ENCODE assay signal across 9 mouse cellular contexts in the genomic region with DNA sequence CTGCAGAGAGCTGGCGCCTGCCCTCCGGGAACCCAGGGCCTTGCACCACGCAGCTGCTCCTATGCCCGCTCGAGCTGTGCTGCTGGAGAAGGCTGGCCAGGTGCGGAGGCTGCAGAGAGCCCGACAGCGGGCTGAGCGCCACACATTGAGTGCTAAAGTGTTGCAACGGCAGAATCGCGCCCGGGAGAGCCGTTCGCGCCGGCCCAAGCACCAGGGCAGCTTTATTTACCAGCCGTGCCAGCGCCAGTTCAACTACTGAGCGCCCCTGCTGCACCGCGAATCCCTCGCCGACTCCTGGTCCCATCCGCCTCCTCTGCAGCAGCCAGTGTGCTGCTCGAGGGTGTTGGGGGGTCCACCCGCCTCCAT. TPM values are rescaled to one million over a fixed set of nuclear protein-coding genes. Genes with fewer than 3 reads are reported as not detected.
A peak's percentile ranks its signal among the peaks of the same experiment; 100 is the strongest.
DNase-seq lines count a peak whose midpoint lies in the region; ATAC-seq and TF ChIP-seq lines count a peak whose summit lies in the region.
"Had no signal": no experiment of that assay in that cellular context is flagged by ENCODE, and none has a peak within 500 bp of the region (broad histone marks: within the 10 kb centered on the region; RNA-seq: fewer than 3 reads in every experiment).

No protein-coding gene starts in this region.

- H3K4me3 ChIP-seq in kidney, postnatal 0 days (replicated peaks; ENCODE audit: low read depth, low read length), result no peak overlapping the region
- H3K4me3 ChIP-seq in forebrain, embryonic 14.5 days (ENCODE audit: low read depth, low read length), result no peak overlapping the region
- no peak overlapping the region for H3K4me3 ChIP-seq in limb, embryonic 14.5 days (replicated peaks; ENCODE audit: low read length)
- no peak overlapping the region for H3K4me3 ChIP-seq in heart, embryonic 11.5 days (ENCODE audit: low read depth, low read length)
- H3K4me3 ChIP-seq: lung, embryonic 15.5 days had no signal

- no peak for ATAC-seq in kidney, postnatal 0 days (replicated peaks; ENCODE audit: low FRiP score, low read depth)
- no peak for ATAC-seq in forebrain, embryonic 14.5 days
- no peak for ATAC-seq in limb, embryonic 14.5 days (ENCODE audit: low FRiP score, low read depth)
- ATAC-seq in heart, embryonic 11.5 days (replicated peaks; ENCODE audit: insufficient number of reproducible peaks, low FRiP score, low TSS enrichment), result no peak

- peak overlapping the region; percentile 25 for H3K4me2 ChIP-seq in kidney, postnatal 0 days (ENCODE audit: low read length)
- peak overlapping the region; percentile 18; the same call in 1 of the 2 replicates for H3K4me2 ChIP-seq in forebrain, embryonic 14.5 days (ENCODE audit: low read length)
- no peak overlapping the region for H3K4me2 ChIP-seq in limb, embryonic 14.5 days (replicated peaks; ENCODE audit: low read depth, low read length, severe bottlenecking)
- H3K4me2 ChIP-seq in heart, embryonic 11.5 days, result no peak overlapping the region
- H3K4me2 ChIP-seq: lung, embryonic 15.5 days had no signal

- H3K36me3 ChIP-seq in kidney, postnatal 0 days (ENCODE audit: insufficient read depth, low read length), result peaks cover 9% of the 10 kb centered on the region
- H3K36me3 ChIP-seq in forebrain, embryonic 14.5 days (ENCODE audit: control insufficient read depth, insufficient read depth, low read length), result peaks cover 56% of the 10 kb centered on the region
- H3K36me3 ChIP-seq in limb, embryonic 14.5 days (ENCODE audit: control insufficient read depth, insufficient read depth, low read length), result peaks cover 43% of the 10 kb centered on the region
- H3K36me3 ChIP-seq in heart, embryonic 11.5 days (ENCODE audit: control insufficient read depth, insufficient read depth, low read length), result peaks cover 31% of the 10 kb centered on the region

- no peak overlapping the region for H3K27ac ChIP-seq in kidney, postnatal 0 days
- H3K27ac ChIP-seq in forebrain, embryonic 14.5 days (ENCODE audit: low read depth, low read length), result no peak overlapping the region
- no peak overlapping the region for H3K27ac ChIP-seq in limb, embryonic 14.5 days (replicated peaks; ENCODE audit: low read depth, low read length)
- H3K27ac ChIP-seq in heart, embryonic 11.5 days (ENCODE audit: low read depth, low read length), result no peak overlapping the region
- H3K27ac ChIP-seq: lung, embryonic 15.5 days had no signal

- no peak for TF ChIP-seq POLR2A in limb, embryonic 14.5 days (IDR thresholded peaks at IDR 0.05; ENCODE audit: borderline replicate concordance, extremely low read depth, insufficient read depth, insufficient read length)

- DNase-seq in kidney, postnatal 0 days (ENCODE audit: low spot score), result no peak
- DNase-seq in kidney, adult 9 months, result no peak
- peak; percentile 32 for DNase-seq in cerebellum, adult 8-10 months
- DNase-seq in forebrain, embryonic 14.5 days (ENCODE audit: low spot score), result peak; percentile 18
- no peak for DNase-seq in limb, embryonic 14.5 days (ENCODE audit: low spot score)
- no peak for DNase-seq in lung, postnatal 36 days
- DNase-seq in lung, postnatal 14 days, result no peak

- WGBS in kidney, postnatal 0 days, result 29% methylated on average over 27 of the region's 27 CpGs
- 14% methylated on average over 27 of the region's 27 CpGs for WGBS in forebrain, embryonic 14.5 days
- 16% methylated on average over 26 of the region's 27 CpGs for WGBS in limb, embryonic 14.5 days
- 26% methylated on average over 27 of the region's 27 CpGs for WGBS in heart, embryonic 11.5 days (ENCODE audit: insufficient replicate concordance)

- no peak for TF ChIP-seq CTCF in kidney, postnatal 0 days (IDR thresholded peaks at IDR 0.05; ENCODE audit: low read depth)

- no peaks in the 10 kb centered on the region for H3K9me3 ChIP-seq in kidney, postnatal 0 days (replicated peaks; ENCODE audit: low read length)
- no peaks in the 10 kb centered on the region for H3K9me3 ChIP-seq in forebrain, embryonic 14.5 days (replicated peaks; ENCODE audit: control insufficient read depth, low read length)
- no peaks in the 10 kb centered on the region for H3K9me3 ChIP-seq in limb, embryonic 14.5 days (ENCODE audit: control insufficient read depth, low read length)
- no peaks in the 10 kb centered on the region for H3K9me3 ChIP-seq in heart, embryonic 11.5 days (replicated peaks; ENCODE audit: control insufficient read depth, low read length)
- H3K9me3 ChIP-seq: lung, embryonic 15.5 days had no signal

- no peak overlapping the region for H3K9ac ChIP-seq in kidney, postnatal 0 days (ENCODE audit: low read depth, low read length)
- peak overlapping the region; percentile 43; the same call in 1 of the 2 replicates for H3K9ac ChIP-seq in forebrain, embryonic 14.5 days (ENCODE audit: low read length)
- 0 out of 2 replicates have a peak overlapping the region, but pooled peaks have one; percentile 2 for H3K9ac ChIP-seq in limb, embryonic 14.5 days (ENCODE audit: low read depth, low read length, severe bottlenecking)
- H3K9ac ChIP-seq in heart, embryonic 11.5 days (ENCODE audit: low read depth, low read length), result no peak overlapping the region
- H3K9ac ChIP-seq: lung, embryonic 15.5 days had no signal

- no peaks in the 10 kb centered on the region for H3K27me3 ChIP-seq in kidney, postnatal 0 days (ENCODE audit: insufficient read depth, low read length)
- H3K27me3 ChIP-seq in forebrain, embryonic 14.5 days (replicated peaks; ENCODE audit: control insufficient read depth, insufficient read depth, low read length), result no peaks in the 10 kb centered on the region
- H3K27me3 ChIP-seq in limb, embryonic 14.5 days (ENCODE audit: control insufficient read depth, insufficient read depth, low read length), result no peaks in the 10 kb centered on the region
- H3K27me3 ChIP-seq in heart, embryonic 11.5 days (ENCODE audit: control insufficient read depth, insufficient read depth, low read length), result no peaks in the 10 kb centered on the region
- H3K27me3 ChIP-seq: lung, embryonic 15.5 days had no signal

- peaks cover 18% of the 10 kb centered on the region for H3K4me1 ChIP-seq in kidney, postnatal 0 days (replicated peaks; ENCODE audit: insufficient read depth, low read length)
- H3K4me1 ChIP-seq in forebrain, embryonic 14.5 days (ENCODE audit: control insufficient read depth, insufficient read depth, low read length), result peaks cover 24% of the 10 kb centered on the region
- H3K4me1 ChIP-seq in limb, embryonic 14.5 days (ENCODE audit: control insufficient read depth, insufficient read depth, low read length), result peaks cover 14% of the 10 kb centered on the region
- peaks cover 21% of the 10 kb centered on the region for H3K4me1 ChIP-seq in heart, embryonic 11.5 days (ENCODE audit: control insufficient read depth, insufficient read depth, low read length)

RNA-seq across cellular contexts. Expression of a gene that starts 5.7 kb away (rescaled TPM):
- 35.9 and 38.1 TPM in 2 replicates for polyA plus RNA-seq in kidney, postnatal 0 days (2015; fragmentation: Nextera tagmentation; extraction: Ambion mirVana)
- 57.7 and 72.6 TPM in 2 replicates for polyA plus RNA-seq in forebrain, embryonic 14.5 days (2014; fragmentation: Nextera tagmentation; extraction: Ambion mirVana)
- polyA plus RNA-seq in limb, embryonic 14.5 days (2012; rRNA removed), result 26.8 and 35.7 TPM in 2 replicates
- 15.5 and 17.6 TPM in 2 replicates for polyA plus RNA-seq in limb, embryonic 14.5 days (2014; fragmentation: Nextera tagmentation; extraction: Ambion mirVana)
- 69.9 and 96.9 TPM in 2 replicates for polyA plus RNA-seq in heart, embryonic 11.5 days (2014; fragmentation: Nextera tagmentation; extraction: Ambion mirVana)

RNA-seq across cellular contexts. Expression of a gene that starts 29.3 kb away (rescaled TPM):
- 51.9 and 55.5 TPM in 2 replicates for polyA plus RNA-seq in kidney, postnatal 0 days (2015; fragmentation: Nextera tagmentation; extraction: Ambion mirVana)
- polyA plus RNA-seq in forebrain, embryonic 14.5 days (2014; fragmentation: Nextera tagmentation; extraction: Ambion mirVana), result 63.6 and 70.8 TPM in 2 replicates
- polyA plus RNA-seq in limb, embryonic 14.5 days (2012; rRNA removed), result 50.7 and 66.4 TPM in 2 replicates
- 43.8 and 49.4 TPM in 2 replicates for polyA plus RNA-seq in limb, embryonic 14.5 days (2014; fragmentation: Nextera tagmentation; extraction: Ambion mirVana)
- 60.2 and 67.1 TPM in 2 replicates for polyA plus RNA-seq in heart, embryonic 11.5 days (2014; fragmentation: Nextera tagmentation; extraction: Ambion mirVana)

Comparison
In these comparisons a context has a peak if more than half of its experiments do, and no peak if none do; other contexts are left out.
1. DNase-seq: peak in cerebellum, adult 8-10 months (single experiment) and forebrain, embryonic 14.5 days (single experiment); none in kidney, postnatal 0 days (single experiment), kidney, adult 9 months (single experiment), limb, embryonic 14.5 days (single experiment), lung, postnatal 36 days (single experiment) and lung, postnatal 14 days (single experiment).
2. H3K4me2 ChIP-seq: peak in kidney, postnatal 0 days (single experiment) and forebrain, embryonic 14.5 days (single experiment); none in limb, embryonic 14.5 days (single experiment) and heart, embryonic 11.5 days (single experiment).
3. H3K9ac ChIP-seq: peak in forebrain, embryonic 14.5 days (single experiment) and limb, embryonic 14.5 days (single experiment); none in kidney, postnatal 0 days (single experiment) and heart, embryonic 11.5 days (single experiment).